Mouse (Mus musculus) MEL-GATA-1-ER (cell line): Measurements from ENCODE around the gene Sh3rf1.

Experiments used
- DNase-seq: peaks from one replicate; pipeline ENCODE4 v3.0.0-alpha.2; 2012; ENCODE audit warnings: low read depth; ENCODE audit errors: extremely low read depth

Gene Sh3rf1

DNA sequence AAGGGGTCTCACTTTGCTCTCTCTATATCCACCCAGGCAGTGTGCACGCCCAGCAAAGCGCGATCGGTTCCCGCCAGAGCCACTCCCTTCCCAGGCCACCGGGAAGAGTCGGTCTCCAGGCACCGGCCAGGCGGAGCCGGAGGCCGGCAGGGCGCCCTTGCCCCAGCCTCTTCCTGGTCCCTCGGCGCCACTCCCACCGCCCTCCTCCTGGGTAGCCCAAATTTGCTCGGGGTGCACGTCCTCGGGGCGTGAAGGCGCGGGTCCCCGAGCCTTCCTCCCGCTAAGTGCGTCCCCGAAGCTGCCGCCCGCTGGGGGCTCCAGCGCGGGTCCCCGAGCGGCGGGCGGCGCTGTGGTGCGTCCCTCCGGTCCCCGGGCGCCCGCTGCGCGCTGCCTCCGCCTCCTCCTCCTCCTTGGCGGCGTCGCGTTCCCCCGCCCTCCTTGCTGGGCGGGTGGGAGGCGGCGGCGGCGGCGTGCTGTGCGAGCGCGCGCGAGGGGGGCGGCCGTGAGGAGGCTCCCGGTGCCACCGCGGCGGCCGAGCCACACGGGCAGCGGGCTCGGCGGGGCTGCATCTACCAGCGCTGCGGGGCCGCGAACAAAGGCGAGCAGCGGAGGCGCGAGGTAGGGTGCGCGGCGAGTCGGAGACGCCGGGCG is at the start of gene Sh3rf1:
TSS of gene Sh3rf1 (plus strand) at position 144 of the 651 bp plus-strand sequence.
- DNase-seq: peak; percentile 25

DNA sequence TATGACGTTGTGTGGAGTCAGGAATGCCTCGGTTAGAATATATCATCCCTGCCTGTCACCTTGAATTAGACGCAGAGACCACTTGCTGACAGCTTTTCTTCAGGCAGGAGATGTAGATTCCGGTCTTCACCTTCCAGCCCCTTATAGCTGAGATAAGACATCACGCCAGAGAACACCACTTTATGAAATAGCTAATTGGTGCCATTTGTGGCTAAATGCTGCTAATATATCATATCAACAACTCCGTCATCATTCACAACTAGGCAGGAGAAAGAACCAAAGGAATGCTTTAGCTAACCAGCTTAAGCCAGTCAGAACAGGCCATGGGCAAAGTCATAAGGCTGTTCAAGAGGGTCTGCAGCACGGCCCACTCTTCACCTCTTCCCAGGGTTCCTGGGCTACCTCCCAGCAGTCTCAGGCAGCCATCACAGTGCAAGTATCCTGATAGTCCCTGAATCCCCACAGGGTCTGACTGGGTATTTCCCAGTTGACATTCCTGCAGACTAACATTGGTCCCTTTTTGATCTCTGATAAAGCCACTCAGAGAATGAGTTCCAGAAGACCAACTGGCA is 49.7 kb upstream of the Sh3rf1 start:
- DNase-seq: no peak

DNA sequence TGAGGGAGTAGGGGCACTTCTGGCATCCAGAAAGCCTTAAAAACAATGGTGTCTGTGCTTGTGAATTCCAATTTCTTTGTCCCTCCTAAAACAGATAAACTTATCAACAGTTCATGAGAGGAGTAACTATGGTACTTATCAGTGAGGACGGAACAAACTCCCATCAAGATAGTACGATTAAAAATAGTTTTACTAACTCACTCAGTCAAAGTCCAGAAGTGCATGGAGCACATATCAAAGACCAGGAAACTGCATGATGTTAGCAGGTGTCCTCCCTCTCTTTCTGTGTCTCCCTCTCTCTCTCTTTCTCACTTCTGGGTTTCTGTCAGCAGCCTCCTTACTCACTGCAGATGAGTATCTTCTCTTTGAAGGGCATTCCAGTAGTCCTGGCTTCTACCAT is 47.8 kb upstream of the Sh3rf1 start:
- no peak for DNase-seq

DNA sequence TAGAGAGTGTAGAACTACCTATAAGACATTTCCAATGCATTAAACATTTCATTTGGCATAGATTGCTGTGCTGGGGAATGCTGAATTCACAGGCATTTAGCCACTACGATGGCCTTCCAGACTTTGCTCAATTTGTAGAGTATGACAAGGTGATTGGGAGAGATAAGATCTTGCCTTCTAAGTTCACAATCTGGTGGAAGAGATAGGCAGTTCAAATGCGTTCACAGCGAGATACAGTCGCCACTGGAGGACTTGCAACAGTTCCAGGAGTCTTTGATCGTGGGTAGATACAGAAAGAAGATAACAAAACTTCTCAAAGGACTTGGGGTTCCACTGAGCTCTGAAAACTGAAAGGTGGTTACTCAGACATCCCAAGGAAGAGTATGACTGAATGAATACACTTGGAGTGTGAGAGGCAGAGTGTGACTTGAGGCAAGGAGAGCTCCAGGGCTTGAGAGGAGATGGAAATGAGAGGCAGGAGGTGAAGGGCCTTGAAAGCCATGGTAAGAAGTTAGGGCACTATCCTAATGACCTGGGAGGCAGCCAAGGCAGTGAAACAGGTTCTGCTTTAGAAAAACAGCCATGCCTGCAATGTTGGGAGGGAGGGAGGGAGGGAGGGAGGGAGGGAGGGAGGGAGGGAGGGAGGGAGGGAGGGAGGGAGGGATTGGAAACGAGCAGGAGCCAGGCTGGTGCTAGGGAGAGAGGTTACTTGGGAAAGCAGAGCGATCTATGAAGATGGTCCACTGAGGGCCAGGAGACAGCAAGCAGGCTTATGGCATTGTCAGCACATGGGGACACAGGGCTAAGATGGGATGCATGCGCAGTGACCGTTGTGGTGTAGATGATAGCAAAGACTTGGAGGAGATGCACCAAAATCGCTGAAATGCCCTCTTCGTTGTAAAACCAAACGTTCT is 45.7 kb upstream of the Sh3rf1 start:
- DNase-seq: no peak

DNA sequence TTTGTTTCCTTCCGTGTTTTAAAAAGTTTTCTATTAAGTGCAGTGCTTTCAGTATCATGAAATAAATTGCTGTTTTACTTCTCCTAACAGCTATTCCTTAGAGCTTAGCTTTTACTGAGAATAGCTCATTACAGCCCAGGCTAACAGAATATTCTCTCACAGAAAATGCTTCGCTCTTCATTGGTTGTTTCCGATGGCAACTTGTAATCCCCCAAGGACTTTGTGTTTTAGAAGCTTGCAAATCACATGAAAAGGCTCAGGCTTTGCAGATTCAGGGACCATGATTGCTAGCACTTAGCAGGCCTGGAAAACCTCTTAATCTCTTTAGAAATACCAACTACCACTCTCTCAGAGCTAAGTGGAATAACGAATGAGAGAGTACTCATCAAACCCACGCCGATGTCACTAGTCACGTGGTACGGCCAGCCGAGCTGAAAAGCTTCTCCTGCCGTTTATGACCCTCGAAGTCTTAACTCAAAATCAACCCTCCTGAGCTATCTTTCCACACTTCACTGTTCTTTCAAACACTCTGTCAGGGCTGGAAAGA is 45.0 kb upstream of the Sh3rf1 start:
- DNase-seq: no peak

DNA sequence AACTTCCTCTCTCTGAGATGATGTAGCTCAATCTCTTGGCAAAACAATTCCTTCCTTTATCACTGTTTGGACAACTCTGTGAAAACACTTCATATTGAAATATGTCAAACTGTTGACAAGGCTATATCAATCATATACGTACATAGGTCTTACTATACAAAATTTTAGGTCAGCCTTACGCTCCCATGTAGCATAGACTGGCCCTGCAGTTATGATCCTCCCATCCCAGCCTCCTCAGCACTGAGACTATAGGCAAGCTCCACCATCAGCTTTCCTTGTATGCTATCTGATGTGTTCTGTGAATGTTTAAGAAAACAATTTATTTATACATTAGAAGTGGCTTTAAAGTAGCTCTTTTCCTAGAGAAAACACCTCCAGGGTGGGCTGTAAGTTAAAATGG is 42.1 kb upstream of the Sh3rf1 start:
- no peak for DNase-seq

DNA sequence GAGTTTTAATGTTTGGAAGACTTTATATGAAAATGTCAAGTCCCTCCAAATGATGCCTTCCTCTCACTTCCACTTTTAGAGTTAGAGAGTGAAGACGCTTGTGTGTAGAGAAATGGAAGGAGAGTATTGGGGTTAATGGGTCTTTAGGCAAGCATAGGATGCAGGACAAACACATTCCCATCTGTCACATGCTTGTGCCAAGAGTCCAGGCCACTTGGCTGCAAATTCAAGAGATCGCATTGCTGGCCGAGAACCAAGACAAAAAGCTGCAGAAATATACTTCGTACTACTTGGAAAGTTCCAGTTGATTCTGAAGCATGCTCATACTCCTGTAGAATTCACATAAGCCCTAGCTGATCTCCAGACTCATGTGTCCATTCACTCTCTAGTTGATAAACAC is 41.7 kb upstream of the Sh3rf1 start:
- no peak for DNase-seq

DNA sequence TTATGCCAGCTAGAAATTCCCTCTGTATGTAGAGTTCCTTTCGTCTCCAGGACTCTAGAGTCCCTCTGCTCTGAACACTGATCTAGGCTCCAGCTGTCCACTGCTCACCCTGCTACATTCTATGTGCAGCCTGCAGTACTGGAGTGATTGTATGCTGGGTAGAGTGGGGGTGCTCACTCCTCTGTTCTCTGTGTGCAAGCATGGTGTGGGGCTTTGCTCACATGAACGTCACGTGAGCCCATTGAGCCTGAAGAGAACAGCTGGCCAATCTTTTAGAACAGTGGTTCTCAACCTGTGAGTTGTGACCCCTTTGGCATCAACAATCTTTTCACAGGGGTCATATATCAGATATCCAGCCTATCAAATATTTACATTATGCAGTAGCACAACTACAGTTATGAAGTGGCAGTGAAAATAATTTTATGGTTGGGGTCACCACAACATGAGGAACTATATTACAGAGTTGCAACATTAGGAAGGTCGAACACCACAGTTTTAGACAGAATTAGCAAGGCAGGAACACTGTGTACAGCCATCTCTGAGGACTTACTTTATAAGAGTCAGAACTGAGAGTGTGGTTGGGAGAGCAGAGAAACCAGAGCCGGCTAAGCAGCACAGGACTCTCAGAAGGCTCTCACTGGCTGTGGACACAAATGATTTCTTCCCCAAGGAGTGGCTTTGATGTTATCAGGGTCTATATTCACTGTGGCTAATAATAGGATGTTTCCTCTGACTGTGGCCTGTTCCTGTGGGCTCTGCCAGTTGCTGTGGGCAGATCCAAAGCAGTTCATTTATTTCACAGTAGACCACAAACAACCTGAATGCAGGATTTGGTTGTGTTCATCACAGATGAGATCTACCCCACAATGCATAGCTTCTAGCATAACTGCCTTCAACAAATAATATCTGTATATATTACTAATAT is 38.1 kb upstream of the Sh3rf1 start:
- no peak for DNase-seq

DNA sequence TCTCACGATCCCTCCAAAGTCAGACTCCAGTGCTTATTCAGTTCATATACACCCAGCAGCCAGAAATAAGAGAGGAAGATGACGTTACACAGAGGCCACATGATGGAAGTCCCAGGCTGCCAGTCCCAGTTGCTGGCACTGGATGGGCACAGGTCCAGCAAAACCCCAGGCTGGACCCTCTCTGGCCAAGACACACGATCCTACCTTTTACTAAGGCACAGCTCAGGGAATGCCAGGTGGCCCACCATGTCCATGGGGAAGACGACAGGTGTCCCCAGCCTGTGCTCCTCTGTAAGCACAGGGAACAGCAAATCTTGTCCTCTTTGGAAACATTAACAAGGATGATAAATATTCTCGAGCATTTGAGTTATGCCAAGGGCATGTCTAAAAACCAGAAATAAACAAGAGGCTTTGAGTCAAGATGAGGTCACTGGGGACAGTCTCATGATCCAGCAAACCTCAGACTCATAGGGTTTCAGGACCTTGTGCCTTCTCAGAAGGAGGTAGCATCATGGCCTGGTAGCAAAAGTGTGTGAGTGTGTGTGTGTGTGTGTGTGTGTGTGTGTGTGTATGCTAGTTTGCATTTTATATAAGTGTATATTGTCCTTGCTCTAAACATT is 29.3 kb upstream of the Sh3rf1 start:
- no peak for DNase-seq

DNA sequence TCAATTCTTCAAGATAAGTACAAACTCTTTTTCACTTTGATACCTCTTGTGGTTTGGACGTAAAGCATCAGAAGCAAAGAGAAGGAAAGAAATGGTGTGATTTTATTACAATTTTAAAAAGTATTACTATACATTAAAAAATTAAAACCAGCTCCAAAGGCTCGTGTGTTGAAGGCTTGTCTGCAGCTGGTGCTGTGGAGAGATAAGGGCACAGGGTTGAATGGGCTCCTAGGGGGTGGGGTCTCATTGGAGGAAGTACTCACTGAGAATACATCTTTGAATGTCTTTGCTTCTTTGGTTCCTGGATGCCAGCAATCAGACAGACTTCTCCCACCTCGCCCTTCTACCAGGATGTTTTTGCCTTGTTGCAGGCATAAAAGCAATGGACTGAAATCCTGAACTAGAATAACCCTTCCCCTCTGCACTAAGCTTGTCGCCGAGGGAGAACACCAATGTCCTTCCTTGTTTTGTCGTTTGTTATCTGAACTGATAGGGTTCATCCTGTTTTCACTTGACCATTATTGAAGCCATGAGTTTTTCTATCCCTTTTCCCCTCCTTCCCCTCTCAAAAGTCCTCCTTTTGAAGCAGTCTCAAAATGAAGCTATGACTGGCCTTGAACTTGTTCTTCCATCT is 23.3 kb upstream of the Sh3rf1 start:
- DNase-seq: peak; percentile 70

DNA sequence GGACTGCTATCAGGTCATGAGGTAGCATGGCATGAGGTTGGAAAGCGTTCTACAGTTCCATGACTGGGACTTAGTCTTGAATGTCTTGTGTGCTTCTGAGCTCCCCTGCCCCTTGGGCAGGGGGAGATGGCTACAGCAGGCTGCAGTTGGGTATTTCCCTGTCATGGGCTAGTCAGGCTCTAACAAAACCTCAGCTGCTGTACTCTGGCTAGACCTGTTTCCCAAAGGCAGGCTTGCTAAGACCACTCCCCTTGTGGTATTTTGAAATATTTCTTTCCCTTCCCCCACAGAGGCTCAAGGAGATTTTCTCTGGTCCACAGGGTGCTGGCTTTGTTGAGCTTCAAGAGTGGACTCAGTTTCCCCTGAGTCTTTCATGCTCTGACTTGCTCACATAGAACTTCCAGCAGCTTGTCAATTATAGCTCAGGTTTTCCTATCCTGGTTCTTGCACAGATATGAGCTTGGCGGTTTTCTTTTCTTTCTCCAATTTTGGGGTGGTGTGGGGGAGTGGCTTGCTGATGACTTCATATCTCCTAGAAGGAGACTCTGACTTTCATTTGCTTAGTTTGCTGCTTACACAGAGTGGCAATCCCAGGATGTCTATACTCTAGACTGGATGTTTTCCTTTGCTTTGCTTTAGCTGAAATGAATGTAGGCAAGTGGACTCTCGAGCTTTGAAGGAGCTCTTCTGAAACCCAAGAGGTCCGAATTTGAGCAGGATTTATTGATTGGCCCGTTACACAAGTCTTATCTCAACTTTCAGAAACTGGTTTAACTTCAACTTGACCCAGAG is 20.4 kb upstream of the Sh3rf1 start:
- DNase-seq: no peak

DNA sequence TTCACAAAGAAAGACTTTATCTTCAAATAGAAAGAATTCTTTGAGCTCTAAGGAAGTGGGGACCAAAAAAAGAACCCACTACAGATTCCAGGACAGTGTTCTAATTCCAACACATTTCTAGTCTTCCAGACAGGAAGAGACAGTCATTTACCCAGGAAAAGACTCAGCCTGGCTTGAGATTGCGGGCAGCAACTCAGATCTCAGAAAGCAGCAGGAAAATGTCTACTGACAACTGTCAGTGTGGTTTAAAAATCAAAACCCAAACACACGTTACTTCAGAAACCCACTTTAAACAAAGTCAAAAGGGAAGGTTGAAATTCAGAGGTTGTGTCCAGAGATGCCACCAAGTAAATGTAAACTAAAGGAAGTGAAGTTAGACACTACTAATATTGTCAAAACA is 16.8 kb upstream of the Sh3rf1 start:
- no peak for DNase-seq

DNA sequence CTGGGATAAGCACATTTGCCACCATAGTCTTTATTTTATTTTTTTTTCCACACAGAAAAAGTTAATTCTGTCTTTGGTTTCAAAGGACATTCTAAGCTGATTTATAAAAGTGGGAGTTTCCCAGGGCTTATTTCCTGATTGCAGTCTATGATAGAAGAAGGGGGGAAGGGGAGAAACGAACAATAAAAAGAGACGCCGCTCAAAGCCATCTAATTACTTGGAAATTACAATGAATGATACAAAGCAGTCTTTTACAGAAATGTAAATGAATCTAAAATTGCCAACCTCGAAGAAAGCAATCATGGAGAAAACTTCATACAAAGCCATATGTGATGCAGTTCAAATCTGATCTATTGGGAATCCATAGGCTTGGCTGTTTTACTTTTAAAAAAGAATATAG is 16.0 kb upstream of the Sh3rf1 start:
- no peak for DNase-seq

DNA sequence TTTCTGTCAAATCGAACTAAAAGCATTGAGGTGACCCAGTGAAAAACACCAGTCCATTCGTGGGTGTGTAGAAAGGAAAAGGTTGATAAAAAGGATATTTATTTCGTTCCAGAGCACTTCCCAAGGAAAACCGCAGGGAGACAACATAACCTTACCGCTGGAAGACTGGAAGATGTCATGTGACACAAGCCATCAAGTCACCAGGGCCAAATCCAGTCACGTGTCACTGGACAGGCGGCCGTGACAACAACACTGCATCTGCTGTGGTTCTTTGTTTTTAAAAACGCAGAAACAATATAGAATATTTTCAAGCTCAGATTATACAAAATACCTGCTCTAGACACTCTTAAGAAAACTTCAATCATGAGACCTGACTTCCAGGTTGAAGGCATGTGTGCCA is 15.0 kb upstream of the Sh3rf1 start:
- no peak for DNase-seq

DNA sequence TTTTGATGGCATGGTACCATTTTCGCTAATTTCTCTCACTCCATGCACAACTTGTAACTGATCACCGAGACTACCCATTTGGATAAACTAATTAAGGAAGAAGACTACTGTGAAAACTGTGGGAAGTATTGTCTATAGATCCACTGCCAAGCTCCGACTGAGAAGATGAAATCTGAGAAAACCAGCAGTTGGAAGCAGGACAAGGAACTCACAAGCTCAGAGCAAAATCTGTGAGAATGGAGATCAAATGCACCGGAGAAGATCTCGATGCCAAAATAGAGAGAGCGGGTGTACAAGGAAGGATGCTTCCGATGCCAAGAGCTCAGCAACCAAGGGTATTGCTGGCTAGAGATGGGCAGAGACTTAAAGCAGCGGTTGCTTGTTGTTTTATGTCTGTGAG is 12.8 kb upstream of the Sh3rf1 start:
- no peak for DNase-seq

DNA sequence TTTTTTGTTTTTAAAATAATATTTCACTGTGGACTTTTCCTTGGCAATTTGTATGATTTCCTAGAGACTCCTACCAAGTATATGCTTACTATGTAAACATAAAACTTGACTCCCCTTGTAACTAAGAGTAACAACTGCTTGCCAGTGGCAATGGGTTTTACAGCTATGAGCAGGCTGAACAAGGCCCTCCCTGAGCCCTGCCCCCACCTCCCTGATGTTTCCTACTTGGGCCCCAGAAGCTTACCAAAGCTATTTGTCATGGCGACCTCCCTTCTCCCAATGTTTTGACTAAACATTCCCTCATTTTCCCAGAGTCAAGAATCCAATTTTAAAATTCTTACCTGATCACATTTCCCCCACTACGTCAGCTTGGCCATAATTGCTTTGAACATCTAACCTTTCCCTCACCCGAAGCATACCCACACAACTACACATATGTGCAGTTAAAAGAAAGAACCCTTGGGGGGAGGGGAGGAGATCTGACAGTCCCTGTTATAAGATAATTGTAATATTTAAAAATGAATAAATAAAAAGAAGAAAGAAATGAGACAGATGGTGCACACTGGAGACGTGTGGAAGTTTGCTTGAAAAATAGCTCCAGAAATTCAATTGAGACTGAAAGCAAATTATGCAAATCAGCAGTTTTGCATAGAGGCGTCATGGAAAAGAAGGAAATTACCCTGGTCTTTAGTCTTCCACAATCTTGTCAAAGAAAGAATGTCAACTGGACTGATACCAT is 8.4 kb upstream of the Sh3rf1 start:
- DNase-seq: no peak

DNA sequence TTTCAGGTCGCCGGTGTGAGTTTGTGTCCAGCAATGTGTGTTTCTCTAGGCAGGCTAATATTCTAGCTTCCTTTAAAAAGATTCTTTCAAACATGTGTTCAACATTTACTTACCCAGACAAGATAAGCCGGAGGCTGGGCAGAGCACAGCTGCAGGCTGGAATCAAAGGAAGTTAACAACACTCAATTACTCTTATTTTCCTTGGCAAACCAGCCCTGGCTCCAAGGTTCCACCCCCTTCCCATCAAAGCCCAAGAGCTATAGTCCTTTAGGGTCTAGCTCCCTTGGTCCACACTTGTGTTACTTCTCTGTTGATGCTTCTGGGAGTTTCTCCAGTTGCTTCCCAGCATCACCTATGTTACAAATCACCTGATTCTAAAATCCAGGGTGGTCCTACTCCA is 6.7 kb upstream of the Sh3rf1 start:
- no peak for DNase-seq

DNA sequence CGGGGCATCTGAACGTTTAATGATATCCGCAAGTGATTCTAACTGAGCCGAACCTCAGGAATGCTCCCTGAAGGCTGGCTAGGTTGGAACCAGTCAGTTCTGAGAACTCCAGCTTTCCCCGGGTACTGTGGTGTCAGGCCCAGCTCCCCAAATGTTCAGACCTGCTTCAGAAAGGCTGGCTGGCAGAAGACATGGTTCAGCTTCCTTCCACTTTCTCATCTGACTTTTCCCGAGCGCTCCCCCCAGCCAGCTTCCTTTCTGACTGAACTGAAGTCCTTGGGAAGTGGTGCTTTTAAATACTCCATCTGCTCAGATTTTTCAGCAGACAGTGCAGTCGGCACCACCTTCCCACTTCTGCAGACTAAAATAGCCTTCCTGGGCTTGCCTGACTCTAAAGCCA is 6.2 kb upstream of the Sh3rf1 start:
- DNase-seq: no peak

DNA sequence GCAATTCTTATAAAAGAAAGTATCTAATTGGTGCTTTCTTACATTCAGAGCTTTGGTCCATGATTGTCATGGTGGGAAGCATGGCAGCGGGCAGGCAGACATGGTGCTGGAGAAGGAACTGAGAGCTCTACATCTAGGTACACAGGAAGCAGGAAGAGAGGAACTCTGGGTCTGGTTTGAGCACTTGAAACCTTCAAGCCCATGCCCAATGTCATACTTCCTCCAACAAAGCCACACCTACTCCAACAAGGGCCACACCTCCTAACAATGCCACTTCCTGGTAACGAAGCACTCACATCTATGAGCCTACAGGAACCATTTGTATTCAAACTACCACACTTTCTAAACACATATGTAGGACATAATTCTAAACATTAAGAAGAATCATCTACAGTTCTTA is 5.2 kb upstream of the Sh3rf1 start:
- peak; percentile 43 for DNase-seq
